Mouse (Mus musculus) kidney, adult 2 months (tissue): Measurements from ENCODE around the gene Spg7. TPM values are rescaled to one million over a fixed set of nuclear protein-coding genes. Genes with fewer than 3 reads are reported as not detected.
"Not testable (repeated sequence)": the region's sequence is repeated elsewhere in the genome, so short reads cannot be mapped to it uniquely, and the experiment has no call there.

Experiments used
- DNase-seq: peaks from one replicate; pipeline ENCODE4 v3.0.0; 2021
- H3K27ac ChIP-seq: fragments of 200-500 bp; 2 replicates; pipeline ENCODE4 v1.5.1; 2012; ENCODE audit warnings: low read depth, low read length, control low read depth, inconsistent platforms; ENCODE audit not compliant: insufficient read depth
- H3K27me3 ChIP-seq: fragments of 200-500 bp; replicated peaks from 2 replicates; pipeline ENCODE4 v1.6.1; 2012; ENCODE audit warnings: mild to moderate bottlenecking, moderate library complexity, low read length, inconsistent platforms; ENCODE audit not compliant: control insufficient read depth, insufficient read depth
- H3K36me3 ChIP-seq: fragments of 200-500 bp; 2 replicates; pipeline ENCODE4 v1.6.1; 2012; ENCODE audit warnings: mild to moderate bottlenecking, moderate library complexity, low read length, inconsistent platforms; ENCODE audit not compliant: control insufficient read depth, insufficient read depth
- H3K4me1 ChIP-seq: fragments of 200-500 bp; 2 replicates; pipeline ENCODE4 v1.6.1; 2011; ENCODE audit warnings: low read length; ENCODE audit not compliant: control insufficient read depth, insufficient read depth
- H3K4me3 ChIP-seq: fragments of 200-500 bp; 2 replicates; pipeline ENCODE4 v1.5.1; 2011; ENCODE audit warnings: mild to moderate bottlenecking, low read depth, low read length, control low read depth; ENCODE audit not compliant: insufficient read depth
- CTCF ChIP-seq: fragments of 200-500 bp; conservative IDR thresholded peaks from 2 replicates; pipeline ENCODE4 v1.5.1; 2011; ENCODE audit warnings: low read depth, mild to moderate bottlenecking, control low read depth, low read length, moderate library complexity, mixed read lengths; ENCODE audit not compliant: insufficient read depth, insufficient read length
- POLR2A ChIP-seq: fragments of 200-500 bp; IDR thresholded peaks from one replicate; pipeline ENCODE4 v1.6.1; 2011; ENCODE audit warnings: low read depth, low read length, control low read depth
- WGBS: fragments of 180-500 bp; shearing (Covaris S2); methylation state at CpG from one replicate; pipeline ENCODE4 v1.1.7; 2018; 5-methylcytosine and 5-hydroxymethylcytosine counted together
- polyA plus RNA-seq: library from polyadenylated mRNA; depleted of rRNA; stranded (reverse); fragments of >200 nt; gene quantifications from 2 replicates; pipeline ENCODE4 v1.2.3, GENCODE M21; 2012

Gene Spg7
- polyA plus RNA-seq, 1 experiment, result 137 TPM

DNA sequence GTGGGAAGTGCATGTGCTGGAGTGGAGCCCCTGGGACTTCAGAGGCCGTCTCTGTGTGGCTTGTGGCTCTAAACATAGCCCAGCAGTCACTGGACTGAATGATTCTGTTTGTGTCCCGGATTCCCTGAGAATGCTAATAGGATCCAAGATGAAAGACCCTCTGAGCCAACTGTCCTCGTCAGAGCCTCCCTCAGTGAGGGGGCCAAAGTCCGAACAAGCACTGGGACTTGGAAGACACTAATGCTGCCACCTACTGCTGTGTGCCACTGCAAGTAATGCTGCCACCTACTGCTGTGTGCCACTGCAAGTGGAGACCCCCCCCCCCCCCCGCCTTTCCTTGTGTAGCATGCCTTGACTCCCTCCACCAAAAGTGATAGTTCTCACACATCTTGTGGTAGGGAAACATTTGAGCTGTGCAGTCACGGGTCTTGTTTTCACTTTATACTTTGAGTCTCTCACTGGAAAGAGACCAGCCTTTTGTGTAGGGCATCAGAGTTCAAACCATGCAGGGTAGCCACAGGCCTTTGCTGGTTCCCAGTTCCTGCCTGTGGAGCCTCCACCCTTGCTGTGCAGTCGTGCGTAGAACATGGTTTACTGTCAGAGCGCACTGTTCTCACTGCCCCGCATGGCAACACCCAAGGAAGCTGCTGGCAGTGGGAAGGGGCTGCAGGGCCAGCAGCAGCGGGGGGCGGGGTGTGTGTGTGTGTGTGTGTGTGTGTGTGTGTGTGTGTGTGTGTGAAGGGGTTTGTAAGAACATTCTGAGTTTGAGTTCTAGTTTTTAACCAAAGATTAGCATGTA lies 35.2 kb downstream of the Spg7 start:
- H3K4me3 ChIP-seq, result no peak overlapping the region
- TF ChIP-seq CTCF, result no peak; the same call in 1 of the 2 replicates
- no peak for TF ChIP-seq POLR2A
- peaks cover 3% of the 10 kb centered on the region; the same call in 1 of the 2 replicates for H3K4me1 ChIP-seq
- H3K27me3 ChIP-seq, result no peaks in the 10 kb centered on the region
- WGBS, result 43% methylated on average over 12 of the region's 12 CpGs
- peak; percentile 66 for DNase-seq
- peaks cover 1% of the 10 kb centered on the region; the same call in 1 of the 2 replicates for H3K36me3 ChIP-seq
- no peak overlapping the region for H3K27ac ChIP-seq

DNA sequence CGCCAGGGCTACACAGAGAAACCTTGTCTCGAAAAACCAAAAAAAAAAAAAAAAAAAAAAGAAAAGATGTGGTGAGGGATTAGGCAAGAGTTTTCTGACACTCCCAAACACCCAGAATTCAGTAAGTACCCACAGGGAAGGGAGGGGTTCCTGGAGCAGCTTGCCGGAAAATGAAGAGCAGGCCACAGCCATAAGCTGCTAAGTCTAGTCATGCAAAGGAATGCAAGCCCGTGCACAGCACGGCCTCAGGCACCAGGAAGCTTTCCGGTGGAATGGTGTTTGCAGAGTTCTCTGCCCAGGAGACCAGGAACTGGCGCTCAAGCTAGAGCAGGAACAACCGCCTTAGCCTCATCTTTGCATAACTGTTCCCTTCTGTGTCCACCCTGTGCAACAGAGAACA lies 37.5 kb downstream of the Spg7 start:
- Histone ChIP-seq H3K4me3 (no peak overlapping the region), H3K4me1 (peaks cover 9% of the 10 kb centered on the region; the same call in 1 of the 2 replicates), H3K27me3 (no peaks in the 10 kb centered on the region), H3K36me3 (peaks cover 6% of the 10 kb centered on the region; the same call in 1 of the 2 replicates), H3K27ac (peak overlapping the region; percentile 34)
- WGBS, result 53% methylated on average over 8 of the region's 8 CpGs
- DNase-seq, result peak; percentile 31
- TF ChIP-seq POLR2A (no peak), CTCF (no peak)

DNA sequence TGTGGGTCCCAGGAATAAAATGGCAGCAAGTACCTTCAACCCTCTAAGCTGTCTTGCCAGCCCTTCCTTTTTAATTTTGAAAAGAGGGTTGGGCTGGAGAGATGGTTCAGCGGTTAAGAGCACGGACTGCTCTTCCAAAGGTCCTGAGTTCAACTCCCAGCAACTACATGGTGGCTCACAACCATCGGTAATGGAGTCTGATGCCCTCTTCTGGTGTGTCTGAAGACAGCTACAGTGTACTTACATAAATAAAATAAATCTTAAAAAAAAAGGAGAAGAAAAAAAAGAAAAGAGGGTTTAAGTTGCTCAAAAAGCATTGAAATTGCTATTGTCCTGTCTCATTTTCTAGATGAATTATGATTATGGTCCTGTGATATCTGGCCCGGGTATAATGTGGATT lies 38.5 kb downstream of the Spg7 start:
- Histone ChIP-seq H3K36me3 (peaks cover 6% of the 10 kb centered on the region; the same call in 1 of the 2 replicates), H3K27me3 (no peaks in the 10 kb centered on the region), H3K4me1 (peaks cover 9% of the 10 kb centered on the region; the same call in 1 of the 2 replicates), H3K4me3 (no peak overlapping the region), H3K27ac (no peak overlapping the region)
- DNase-seq, result no peak
- TF ChIP-seq CTCF, result no peak
- no peak for TF ChIP-seq POLR2A
- WGBS, result 62% methylated on average over 4 of the region's 4 CpGs

DNA sequence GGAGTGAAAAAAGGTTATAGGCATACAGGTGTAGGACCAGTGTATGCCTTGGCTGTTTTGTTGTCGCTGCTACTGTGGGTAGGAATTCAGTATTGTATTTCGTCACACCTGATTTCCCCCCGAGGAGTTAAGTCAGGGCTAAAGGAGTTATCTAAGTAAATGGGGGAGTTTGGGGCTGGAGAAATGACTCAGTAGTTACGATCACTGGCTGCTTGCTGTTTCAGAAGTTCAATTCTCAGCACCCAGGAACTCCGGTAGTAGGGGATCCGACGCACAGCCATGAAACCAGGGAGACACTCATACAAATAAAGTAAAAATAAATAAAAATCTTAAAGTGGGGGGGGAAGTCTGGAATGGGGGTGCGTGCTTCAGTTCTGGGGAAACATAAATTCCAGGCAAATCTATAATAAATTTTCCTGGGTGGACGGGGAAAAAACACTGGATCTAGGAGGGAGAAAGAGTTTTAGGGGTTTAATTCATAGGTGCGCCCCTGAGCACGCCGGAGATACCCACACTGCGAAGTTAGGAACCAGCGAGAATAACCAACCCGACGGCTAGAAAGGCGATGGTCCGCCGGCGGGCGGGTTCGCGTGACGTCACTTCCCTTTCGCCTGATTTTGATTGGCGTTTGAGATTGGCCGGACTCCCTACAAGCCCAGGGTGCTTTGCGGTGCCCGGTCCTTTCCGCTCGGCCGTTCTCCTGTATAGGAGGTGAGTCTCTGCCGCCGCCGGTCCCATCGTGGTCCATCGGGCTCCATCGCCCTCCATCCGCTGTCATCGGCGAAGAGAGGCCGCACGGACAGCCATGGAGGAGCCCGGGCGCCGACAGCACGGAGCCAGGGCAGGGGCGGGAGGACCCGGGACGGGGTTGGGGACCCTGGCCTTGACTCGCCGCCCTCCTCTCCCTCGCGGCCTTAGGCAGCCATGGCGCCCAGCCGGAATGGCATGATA lies 39.3 kb downstream of the Spg7 start, which contains the start of gene Rpl13:
Gene Rpl13, plus strand, starts transcription at position 616 of the 951 bp plus-strand sequence.
- Histone ChIP-seq H3K36me3 (peaks cover 6% of the 10 kb centered on the region; the same call in 1 of the 2 replicates), H3K4me3 (peak within 1 kb of the TSS; percentile 90), H3K27ac (peak within 1 kb of the TSS; percentile 72), H3K27me3 (no peaks in the 10 kb centered on the region), H3K4me1 (peaks cover 9% of the 10 kb centered on the region; the same call in 1 of the 2 replicates)
- WGBS, result 2% methylated on average over 56 of the region's 56 CpGs
- TF ChIP-seq POLR2A (peak; percentile 94), CTCF (no peak)
- DNase-seq, result peak; percentile 99

DNA sequence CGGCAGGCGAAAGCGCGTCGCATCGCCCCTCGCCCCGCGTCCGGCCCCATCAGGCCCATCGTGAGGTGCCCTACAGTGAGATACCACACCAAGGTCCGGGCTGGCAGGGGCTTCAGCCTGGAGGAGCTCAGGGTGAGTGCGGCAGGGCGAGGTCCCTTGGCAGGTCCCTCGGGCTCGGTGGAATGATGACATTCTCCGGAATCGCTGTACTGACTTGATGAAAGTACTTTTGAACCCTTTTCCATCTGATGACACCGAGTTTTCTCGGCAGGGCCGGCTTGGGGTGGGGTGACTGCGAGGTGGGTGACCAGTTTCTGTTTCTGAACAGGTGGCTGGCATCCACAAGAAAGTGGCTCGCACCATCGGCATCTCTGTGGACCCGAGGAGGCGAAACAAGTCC lies 40.1 kb downstream of the Spg7 start:
- not testable (repeated sequence) for H3K4me1 ChIP-seq, DNase-seq, H3K36me3 ChIP-seq, H3K27me3 ChIP-seq
- H3K4me3 ChIP-seq, result peak overlapping the region; percentile 90
- H3K27ac ChIP-seq, result peak overlapping the region; percentile 72; the same call in 1 of the 2 replicates
- under 1% methylated on average over 26 of the region's 26 CpGs for WGBS

DNA sequence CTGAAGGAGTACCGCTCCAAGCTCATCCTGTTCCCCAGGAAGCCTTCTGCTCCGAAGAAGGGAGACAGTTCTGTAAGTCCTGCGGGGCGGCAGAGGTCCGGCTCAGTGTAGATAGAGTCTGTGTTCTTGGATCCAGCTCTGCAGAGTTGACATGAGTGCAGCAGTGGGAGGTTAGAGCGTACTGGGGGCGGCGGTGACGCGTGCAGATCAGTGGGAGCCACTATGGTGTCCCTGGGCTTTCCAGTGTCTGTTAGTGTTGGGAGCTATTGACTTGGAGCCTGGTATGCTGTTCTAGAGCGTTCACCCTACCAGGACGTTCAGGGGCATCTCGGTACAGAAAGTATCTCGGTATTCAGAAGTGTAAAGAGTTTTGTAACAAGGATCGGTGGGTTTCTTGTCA lies 40.5 kb downstream of the Spg7 start:
- no peak overlapping the region for H3K27ac ChIP-seq
- WGBS, result 9% methylated on average over 15 of the region's 15 CpGs
- no peak for DNase-seq
- peak overlapping the region; percentile 90 for H3K4me3 ChIP-seq
- H3K27me3 ChIP-seq, result no peaks in the 10 kb centered on the region
- no peak for TF ChIP-seq POLR2A
- no peak for TF ChIP-seq CTCF
- peaks cover 9% of the 10 kb centered on the region; the same call in 1 of the 2 replicates for H3K4me1 ChIP-seq
- peaks cover 6% of the 10 kb centered on the region; the same call in 1 of the 2 replicates for H3K36me3 ChIP-seq
